In the genomic region with DNA sequence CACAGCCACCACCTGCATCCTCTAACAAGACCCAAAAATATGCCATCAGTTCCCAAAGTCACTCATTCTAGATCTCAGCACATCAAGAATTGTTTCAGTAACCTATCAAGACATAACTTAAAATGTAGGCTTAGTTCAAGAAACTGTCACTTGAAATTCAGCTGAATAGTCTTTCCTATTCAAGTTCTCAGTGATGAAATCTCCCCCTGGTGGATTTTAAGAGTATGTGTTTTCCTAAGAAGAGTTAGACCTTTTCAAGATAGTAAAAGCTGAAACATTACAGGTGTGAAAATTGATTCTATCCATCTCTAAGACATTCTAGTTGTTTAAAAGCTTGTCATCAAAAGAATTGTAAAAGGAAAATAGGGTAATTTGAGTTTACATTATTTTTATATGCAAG, we compare ENCODE assay signal across 17 mouse cellular contexts. TPM values are rescaled to one million over a fixed set of nuclear protein-coding genes. Genes with fewer than 3 reads are reported as not detected.
A peak's percentile ranks its signal among the peaks of the same experiment; 100 is the strongest.
DNase-seq lines count a peak whose midpoint lies in the region; ATAC-seq and TF ChIP-seq lines count a peak whose summit lies in the region.
"Had no signal": no experiment of that assay in that cellular context is flagged by ENCODE, and none has a peak within 500 bp of the region (broad histone marks: within the 10 kb centered on the region; RNA-seq: fewer than 3 reads in every experiment).

No protein-coding gene starts in this region.

- no peak overlapping the region for H3K27ac ChIP-seq in heart, postnatal 0 days (ENCODE audit: low read depth)
- H3K27ac ChIP-seq in lung, embryonic 14.5 days (ENCODE audit: low read depth): no peak overlapping the region
- H3K27ac ChIP-seq in MEL (ENCODE audit: control insufficient read depth, low read depth, low read length): no peak overlapping the region
- H3K27ac ChIP-seq: limb, embryonic 10.5 days; lung, embryonic 15.5 days had no signal

- H3K4me2 ChIP-seq in heart, postnatal 0 days (ENCODE audit: low read depth, low read length): no peak overlapping the region
- H3K4me2 ChIP-seq in lung, embryonic 14.5 days: no peak overlapping the region
- H3K4me2 ChIP-seq: lung, embryonic 15.5 days; midbrain, embryonic 11.5 days had no signal

- TF ChIP-seq CTCF in heart, postnatal 0 days (IDR thresholded peaks at IDR 0.05; ENCODE audit: low read depth): peak; percentile 46
- TF ChIP-seq CTCF in lung, embryonic 14.5 days (IDR thresholded peaks at IDR 0.05; ENCODE audit: low read depth): peak; percentile 51
- TF ChIP-seq CTCF in MEL (IDR thresholded peaks at IDR 0.05 in 2 of 3, conservative IDR thresholded peaks at IDR 0.05 in 1 of 3; ENCODE audit: control insufficient read depth in 1 of 3, insufficient read depth in 1 of 3, low read depth in 2 of 3, low read length in 3 of 3, poor library complexity in 1 of 3, severe bottlenecking in 1 of 3): peak in 1 of 3 experiments; percentile 58; a peak in 2 of 6 replicates

- H3K4me3 ChIP-seq in heart, postnatal 0 days (ENCODE audit: low read depth, low read length): no peak overlapping the region
- no peak overlapping the region for H3K4me3 ChIP-seq in lung, embryonic 14.5 days (ENCODE audit: low read depth, low read length)
- H3K4me3 ChIP-seq in MEL (ENCODE audit: control insufficient read depth in 1 of 2, insufficient read depth in 1 of 2, low read depth in 2 of 2, low read length in 2 of 2): no peak overlapping the region
- H3K4me3 ChIP-seq: erythroblast, embryonic 14.5 days; limb, embryonic 10.5 days; lung, embryonic 15.5 days had no signal

- H3K27me3 ChIP-seq in heart, postnatal 0 days (ENCODE audit: control insufficient read depth, insufficient read depth, low read length): no peaks in the 10 kb centered on the region
- no peaks in the 10 kb centered on the region for H3K27me3 ChIP-seq in lung, embryonic 14.5 days (ENCODE audit: insufficient read depth, low read length)
- H3K27me3 ChIP-seq in MEL (ENCODE audit: control insufficient read depth in 1 of 2, insufficient read depth in 2 of 2, low read length in 2 of 2): no peaks in the 10 kb centered on the region
- H3K27me3 ChIP-seq: lung, embryonic 15.5 days had no signal

- intact Hi-C loops in heart, postnatal 25 days (cut with DNase I): loop anchor here (5.0 kb wide), 1 partner anchor 374 kb away; no protein-coding TSS in a partner anchor

- ATAC-seq in heart, postnatal 0 days (ENCODE audit: insufficient read depth, low read depth): no peak
- no peak for ATAC-seq in lung, embryonic 14.5 days (ENCODE audit: insufficient read depth)

- no peaks in the 10 kb centered on the region for H3K4me1 ChIP-seq in heart, postnatal 0 days (ENCODE audit: control insufficient read depth, insufficient read depth)
- H3K4me1 ChIP-seq in lung, embryonic 14.5 days (ENCODE audit: insufficient read depth): no peaks in the 10 kb centered on the region
- H3K4me1 ChIP-seq in MEL (ENCODE audit: control insufficient read depth in 1 of 2, insufficient read depth in 2 of 2, low read length in 2 of 2): no peaks in the 10 kb centered on the region
- H3K4me1 ChIP-seq: limb, embryonic 10.5 days; lung, embryonic 15.5 days had no signal

- peak; percentile 41 for DNase-seq in heart, postnatal 0 days (ENCODE audit: low spot score)
- no peak for DNase-seq in heart, postnatal 25 days (ENCODE audit: low spot score)
- peak; percentile 21 for DNase-seq in lung, embryonic 14.5 days
- no peak for DNase-seq in lung, postnatal 36 days
- peak; percentile 25 for DNase-seq in MEL (ENCODE audit: low read depth, low spot score)
- peak; percentile 43 for DNase-seq in retina, embryonic 14.5 days (ENCODE audit: low spot score)
- no peak for DNase-seq in right cerebral cortex, postnatal 10 days (ENCODE audit: low spot score in 2 of 2)
- DNase-seq: adrenal gland, postnatal 14 days; cerebellum, postnatal 36 days; heart, adult 18-20 months; heart, postnatal 10 days; right cerebral cortex, postnatal 4 days had no signal

- H3K79me2 ChIP-seq in MEL (ENCODE audit: control insufficient read depth, insufficient read depth, low read length, poor library complexity): no peaks in the 10 kb centered on the region

- no peaks in the 10 kb centered on the region for H3K9me3 ChIP-seq in heart, postnatal 0 days (replicated peaks; ENCODE audit: control insufficient read depth, low read length)
- no peaks in the 10 kb centered on the region for H3K9me3 ChIP-seq in lung, embryonic 14.5 days (ENCODE audit: low read depth, low read length)
- H3K9me3 ChIP-seq in MEL (replicated peaks; ENCODE audit: insufficient read depth, low read length): no peaks in the 10 kb centered on the region
- H3K9me3 ChIP-seq: limb, embryonic 10.5 days; lung, embryonic 15.5 days had no signal

- no peak for TF ChIP-seq EP300 in heart, postnatal 0 days (IDR thresholded peaks at IDR 0.05; ENCODE audit: low read depth)
- no peak for TF ChIP-seq EP300 in MEL (IDR thresholded peaks at IDR 0.05; ENCODE audit: low read depth in 1 of 2, low read length in 2 of 2)

- TF ChIP-seq POLR2A in MEL (IDR thresholded peaks at IDR 0.05; ENCODE audit: control insufficient read depth in 1 of 2, insufficient read depth in 1 of 2, low read depth in 1 of 2, low read length in 2 of 2, poor library complexity in 1 of 2): no peak

- no peaks in the 10 kb centered on the region for H3K36me3 ChIP-seq in heart, postnatal 0 days (replicated peaks; ENCODE audit: control insufficient read depth, insufficient read depth, low read length)
- no peaks in the 10 kb centered on the region for H3K36me3 ChIP-seq in lung, embryonic 14.5 days (ENCODE audit: insufficient read depth)
- H3K36me3 ChIP-seq in MEL (ENCODE audit: control insufficient read depth in 1 of 2, insufficient read depth in 2 of 2, low read length in 2 of 2): no peaks in the 10 kb centered on the region
- H3K36me3 ChIP-seq: limb, embryonic 10.5 days; lung, embryonic 15.5 days had no signal

- no peak overlapping the region for H3K9ac ChIP-seq in heart, postnatal 0 days (replicated peaks; ENCODE audit: low read depth, low read length)
- no peak overlapping the region for H3K9ac ChIP-seq in lung, embryonic 14.5 days
- no peak overlapping the region for H3K9ac ChIP-seq in MEL (ENCODE audit: control insufficient read depth, low read depth, low read length, poor library complexity, severe bottlenecking)
- H3K9ac ChIP-seq: lung, embryonic 15.5 days had no signal

- TF ChIP-seq RAD21 in MEL (IDR thresholded peaks at IDR 0.05; ENCODE audit: low read depth, low read length): peak; percentile 47

TF ChIP-seq in MEL, 35 proteins besides CTCF, POLR2A, EP300 and RAD21:
- TF ChIP-seq NELFE (IDR thresholded peaks at IDR 0.05; ENCODE audit: low read depth, low read length) (no peak), SMC3 (IDR thresholded peaks at IDR 0.05; ENCODE audit: low read depth, low read length) (peak; percentile 82), ZC3H11A (IDR thresholded peaks at IDR 0.05; ENCODE audit: low read depth, low read length) (peak; percentile 34; the same call in 1 of the 2 replicates)

RNA-seq across cellular contexts. Expression of a gene that starts 10.4 kb away (rescaled TPM):
- 2.8 TPM in 1 of 2 replicates, not detected in the other for total RNA-seq in heart, postnatal 0 days (2014; rRNA removed; ENCODE audit: low replicate concordance)
- 0.11 TPM in 1 of 2 replicates, not detected in the other for polyA plus RNA-seq in heart, postnatal 0 days (2015; fragmentation: Nextera tagmentation; extraction: Ambion mirVana)
- total RNA-seq in heart, postnatal 25 days (2021): not detected
- 0.09 and 0.12 TPM in 2 replicates for polyA plus RNA-seq in lung, embryonic 14.5 days (2014; fragmentation: Nextera tagmentation; extraction: Ambion mirVana)
- total RNA-seq in MEL (2012; rRNA removed): 0.04 TPM in 1 of 2 replicates, not detected in the other
- polyA plus RNA-seq in MEL (2012; ENCODE audit: insufficient read depth in 1 of 2, insufficient read length in 2 of 2, low read depth in 1 of 2, low replicate concordance in 2 of 2, missing spikeins in 1 of 2): not detected
- total RNA-seq: adrenal gland, postnatal 14 days; ES-E14; heart, adult 18-20 months had no signal
- polyA plus RNA-seq: erythroblast, embryonic 14.5 days had no signal

Comparison
In these comparisons a context has a peak if more than half of its experiments do, and no peak if none do; other contexts are left out.
1. DNase-seq: peak in heart, postnatal 0 days (single experiment), lung, embryonic 14.5 days (single experiment), MEL (single experiment) and retina, embryonic 14.5 days (single experiment); none in heart, postnatal 25 days (single experiment), lung, postnatal 36 days (single experiment) and right cerebral cortex, postnatal 10 days (0 of 2).